Mouse (Mus musculus) kidney, postnatal 25 days (tissue): ENCODE measurements around the gene Mymx.
"Not testable (repeated sequence)": the region's sequence is repeated elsewhere in the genome, so short reads cannot be mapped to it uniquely, and the experiment has no call there.

ENCODE experiments used
- DNase-seq, 2 experiments: peaks; one replicate each; pipeline ENCODE4 v3.0.0; 2021; ENCODE audit warnings: mixed read lengths in 2 of 2

Gene Mymx

GRCm38 (mm10) chr17:45601877-45602304, at the start of gene Mymx:
Gene Mymx, minus strand, starts transcription at chr17:45602102.
- DNase-seq: peak; percentile 70 to 83

GRCm38 (mm10) chr17:45644185-45644584, 42.3 kb upstream of the Mymx start:
- DNase-seq: no peak

- peak; percentile 69 to 74 for DNase-seq
Measured at GRCm38 (mm10) chr17:45642701-45643100, 40.8 kb upstream of the Mymx start.

DNA sequence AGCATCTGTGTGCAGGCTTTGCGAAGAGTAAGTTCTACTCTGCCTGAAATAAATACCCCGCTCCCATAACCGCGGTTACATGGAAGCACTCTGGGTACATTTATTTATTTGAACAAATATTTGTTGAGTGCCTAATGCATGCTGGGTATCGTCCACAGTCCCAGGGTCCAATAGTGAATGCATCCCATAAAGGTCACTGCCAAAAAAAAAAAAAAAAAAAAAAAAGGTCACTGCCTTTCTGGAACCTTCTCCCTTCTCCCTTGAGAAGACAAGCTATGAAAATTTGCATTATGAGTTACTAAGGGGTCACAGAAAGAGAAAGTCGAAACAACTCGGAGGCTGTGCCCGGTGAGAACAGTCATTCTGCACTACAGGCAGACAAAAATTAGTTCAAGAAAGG, 40.1 kb upstream of the Mymx start:
- DNase-seq: no peak

DNA sequence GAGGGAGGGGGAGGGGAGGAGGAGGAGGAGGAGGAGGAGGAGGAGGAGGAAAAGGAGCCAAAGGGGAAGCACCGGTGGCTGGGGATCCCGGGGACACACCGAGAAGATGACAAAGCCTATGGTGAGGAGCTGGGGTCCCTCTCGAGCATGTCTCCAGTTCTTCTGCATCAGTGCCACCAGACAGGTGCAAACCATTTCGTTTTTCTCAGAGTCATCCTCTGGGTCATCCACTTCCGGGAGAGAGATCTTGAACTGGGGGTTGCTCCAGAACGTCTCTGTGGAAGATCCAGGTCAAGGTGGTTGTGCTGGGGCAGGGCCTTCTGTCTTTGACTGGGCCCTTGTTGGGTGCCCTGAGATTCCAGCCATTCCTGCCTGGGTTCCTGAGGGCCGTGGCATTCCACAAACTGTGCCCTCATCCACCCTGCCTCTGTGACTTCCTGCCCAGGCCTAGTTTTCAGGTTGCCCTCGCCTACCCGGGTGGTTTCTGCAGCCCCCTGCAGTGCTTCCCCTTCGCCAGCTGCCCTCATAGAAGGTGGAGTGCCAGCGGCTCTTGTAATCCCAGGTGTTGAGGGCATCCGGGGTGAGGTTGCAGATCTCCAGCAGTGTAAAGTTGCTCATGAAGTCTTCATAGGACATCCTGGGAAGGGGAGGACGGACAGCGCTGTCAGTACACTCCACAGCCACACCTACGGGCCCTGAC, 36.8 kb upstream of the Mymx start:
- peak in 1 of 2 experiments; percentile 22 for DNase-seq

- no peak for DNase-seq
Measured at GRCm38 (mm10) chr17:45634033-45634432, 32.1 kb upstream of the Mymx start.

- no peak for DNase-seq
Measured at GRCm38 (mm10) chr17:45631940-45632339, 30.0 kb upstream of the Mymx start.

GRCm38 (mm10) chr17:45630992-45631391, 29.1 kb upstream of the Mymx start:
- no peak for DNase-seq

DNA sequence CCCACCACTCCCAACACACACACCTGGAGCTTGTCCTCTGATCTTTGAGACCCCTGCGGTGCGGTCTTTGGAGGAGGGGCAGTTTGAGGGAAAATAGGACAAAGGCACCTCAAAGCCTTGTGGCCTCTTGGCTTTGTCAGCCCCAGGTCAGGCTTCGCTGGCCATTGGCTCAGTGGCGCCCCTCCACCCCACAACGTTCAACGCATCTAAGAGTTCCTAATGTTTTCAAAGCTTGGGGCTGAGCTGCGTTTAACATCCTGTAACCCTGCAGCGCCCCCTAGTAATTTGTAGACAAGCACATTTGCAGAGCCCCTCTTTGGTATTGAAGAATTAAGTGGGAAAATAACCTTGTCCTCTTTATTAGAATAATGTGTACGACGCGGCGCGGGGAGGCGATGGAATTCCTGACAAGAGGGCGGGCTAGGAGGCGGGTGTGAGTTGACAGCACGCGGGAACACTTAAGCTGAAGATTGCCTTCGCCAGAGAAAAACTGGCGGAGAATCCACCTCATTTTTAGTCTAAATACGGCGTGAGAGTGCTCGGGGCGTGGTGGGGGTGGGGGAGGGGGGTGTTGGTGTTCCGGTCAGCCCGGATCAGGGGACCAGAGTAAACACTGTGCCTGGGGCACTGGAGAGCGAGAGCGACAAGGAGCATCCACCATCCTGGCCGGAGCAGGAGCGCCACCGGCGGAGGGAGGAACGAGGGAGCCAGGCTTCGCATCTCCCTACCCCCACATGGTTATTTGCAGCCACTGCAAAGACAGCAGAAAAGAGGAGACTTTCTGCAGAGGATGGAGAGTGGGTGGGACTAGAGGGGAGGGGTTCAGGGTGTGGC, 28.2 kb upstream of the Mymx start:
- peak; percentile 74 to 85 for DNase-seq

- peak in 1 of 2 experiments; percentile 21 for DNase-seq
Measured at GRCm38 (mm10) chr17:45628885-45629855, 27.3 kb upstream of the Mymx start.

- no peak for DNase-seq
Measured at GRCm38 (mm10) chr17:45628160-45628559, 26.3 kb upstream of the Mymx start.

GRCm38 (mm10) chr17:45626577-45627134, 24.8 kb upstream of the Mymx start:
- DNase-seq: peak; percentile 62 to 79

DNA sequence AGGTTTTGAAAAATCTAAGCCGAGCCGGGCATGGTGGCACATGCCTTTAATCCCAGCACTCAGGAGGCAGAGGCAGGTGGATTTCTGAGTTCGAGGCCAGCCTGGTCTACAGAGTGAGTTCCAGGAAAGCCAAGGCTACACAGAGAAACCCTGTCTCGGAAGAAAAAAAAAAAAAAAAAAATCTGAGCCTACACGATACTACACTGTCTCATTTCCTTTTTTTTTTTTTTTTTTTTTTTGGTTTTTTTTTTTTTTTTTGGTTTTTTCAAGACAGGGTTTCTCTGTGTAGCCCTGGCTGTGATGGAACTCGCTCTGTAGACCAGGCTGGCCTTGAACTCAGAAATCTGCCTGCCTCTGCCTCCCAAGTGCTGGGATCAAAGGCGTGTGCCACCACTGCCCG, 21.5 kb upstream of the Mymx start:
- not testable (repeated sequence) for DNase-seq

- DNase-seq: peak; percentile 58 to 69
Measured at GRCm38 (mm10) chr17:45619386-45620256, 17.7 kb upstream of the Mymx start.

GRCm38 (mm10) chr17:45618941-45619385, 17.1 kb upstream of the Mymx start:
- peak; percentile 74 to 81 for DNase-seq

- no peak for DNase-seq
Measured at GRCm38 (mm10) chr17:45617655-45618054, 15.8 kb upstream of the Mymx start.

DNA sequence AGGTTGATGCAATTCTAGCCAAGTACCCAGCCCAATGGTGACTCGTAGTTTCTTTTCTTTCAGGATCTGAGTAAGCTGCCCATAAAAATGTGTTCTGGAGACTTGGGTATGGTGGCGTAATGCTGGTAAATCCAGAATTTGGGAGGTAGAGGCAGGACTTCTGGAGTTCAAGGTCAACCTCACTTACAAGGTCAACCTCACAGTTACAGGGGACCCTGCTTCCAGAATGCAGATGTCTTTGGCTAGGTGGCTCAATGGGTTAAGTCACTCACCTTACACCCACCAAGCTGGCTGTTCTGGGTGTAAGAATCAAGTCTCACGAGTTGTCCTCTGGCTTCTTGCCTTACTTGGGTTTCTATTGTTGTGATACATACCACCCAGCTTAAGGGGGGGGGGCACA, 14.8 kb upstream of the Mymx start:
- DNase-seq: no peak

GRCm38 (mm10) chr17:45616046-45616650, 14.2 kb upstream of the Mymx start:
- no peak for DNase-seq

DNA sequence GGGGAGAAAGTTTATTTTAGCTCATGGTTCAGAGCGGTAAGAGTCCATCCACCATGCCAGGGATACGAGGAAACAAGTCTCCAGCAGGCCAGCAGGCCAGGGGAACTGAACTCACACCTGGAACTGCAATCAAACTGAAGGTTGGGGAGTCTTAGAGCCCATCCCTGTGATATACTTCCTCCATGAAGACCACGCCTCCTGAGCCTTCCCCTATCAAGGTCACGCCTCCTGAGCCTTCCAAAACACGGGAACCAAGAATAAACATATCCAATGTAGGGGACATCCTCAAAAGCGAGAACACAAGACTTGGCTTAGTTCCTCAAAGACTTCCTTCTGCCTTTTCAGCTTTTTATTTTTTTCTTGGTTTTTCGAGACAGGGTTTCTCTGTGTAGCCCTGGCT, 11.0 kb upstream of the Mymx start:
- no peak for DNase-seq

DNA sequence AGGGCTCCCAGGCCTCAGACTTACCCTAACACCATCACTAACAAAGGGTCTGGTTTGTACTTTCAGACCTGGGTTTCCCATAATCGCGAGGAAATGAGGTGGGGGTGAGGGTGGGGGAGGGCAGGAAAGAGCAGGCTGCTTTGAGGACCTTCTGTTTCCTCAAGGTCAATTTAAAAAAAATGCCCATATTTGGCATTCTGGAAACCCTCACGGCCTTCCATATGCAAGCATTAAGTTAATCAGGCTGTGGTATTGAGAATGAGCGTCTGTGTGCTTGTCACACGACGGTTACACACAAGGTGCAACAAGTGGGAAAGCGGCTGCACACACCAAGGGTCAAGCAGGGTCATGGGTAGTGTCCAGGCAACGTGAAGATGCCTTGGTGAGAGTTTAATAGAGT, 10.1 kb upstream of the Mymx start:
- DNase-seq: no peak
